Mouse (Mus musculus) cerebellum, adult 2 months (tissue): Measurements from ENCODE around the gene Hoxd11.

Source experiments
- CTCF ChIP-seq: fragments of 200-500 bp; IDR thresholded peaks from 2 replicates; pipeline ENCODE4 v1.5.1; 2011; ENCODE audit warnings: low read depth, mild to moderate bottlenecking, control low read depth, low read length, moderate library complexity, borderline replicate concordance; ENCODE audit not compliant: insufficient read depth
- POLR2A ChIP-seq: fragments of 200-500 bp; IDR thresholded peaks from 2 replicates; pipeline ENCODE4 v1.6.1; 2011; ENCODE audit warnings: low read length, control low read depth, borderline replicate concordance; ENCODE audit not compliant: insufficient read depth

- no peak for TF ChIP-seq CTCF
- no peak for TF ChIP-seq POLR2A
Measured at GRCm38 (mm10) chr2:74667191-74667841, 12.0 kb upstream of the Hoxd11 start.
